Mouse (Mus musculus) neural tube, embryonic 14.5 days (tissue): ENCODE data around the gene Ift81. TPM values are rescaled to one million over a fixed set of nuclear protein-coding genes. Genes with fewer than 3 reads are reported as not detected.
A peak's percentile ranks its signal among the peaks of the same experiment; 100 is the strongest.

ENCODE experiments used
- ATAC-seq: fragments of 200-750 bp; cut with Nextera tagmentation; 2 replicates; pipeline ENCODE4 v1.8.0; 2017; ENCODE audit warnings: low read depth, mild to moderate bottlenecking, moderate TSS enrichment, moderate library complexity
- H3K27ac ChIP-seq: fragments of 300-500 bp; sonication (generic); 2 replicates; pipeline ENCODE4 v1.5.1; 2014; ENCODE audit warnings: low read depth, mild to moderate bottlenecking, control low read depth, low read length, moderate library complexity, mixed read lengths
- H3K27me3 ChIP-seq: fragments of 300-500 bp; sonication (generic); 2 replicates; pipeline ENCODE4 v1.6.1; 2014; ENCODE audit warnings: low read length; ENCODE audit not compliant: control insufficient read depth, insufficient read depth
- H3K36me3 ChIP-seq: fragments of 300-500 bp; sonication (generic); 2 replicates; pipeline ENCODE4 v1.6.1; 2014; ENCODE audit warnings: low read length, mixed read lengths; ENCODE audit not compliant: control insufficient read depth, insufficient read depth
- H3K4me1 ChIP-seq: fragments of 300-500 bp; sonication (generic); 2 replicates; pipeline ENCODE4 v1.6.1; 2014; ENCODE audit warnings: low read length; ENCODE audit not compliant: control insufficient read depth, insufficient read depth
- H3K4me2 ChIP-seq: fragments of 300-500 bp; sonication (generic); 2 replicates; pipeline ENCODE4 v1.6.1; 2014; ENCODE audit warnings: mild to moderate bottlenecking, low read depth, low read length, control low read depth
- H3K4me3 ChIP-seq: fragments of 300-500 bp; sonication (generic); 2 replicates; pipeline ENCODE4 v1.5.1; 2014; ENCODE audit warnings: low read depth, low read length, control low read depth, mixed read lengths
- H3K9ac ChIP-seq: fragments of 300-500 bp; sonication (generic); replicated peaks from 2 replicates; pipeline ENCODE4 v1.6.1; 2014; ENCODE audit warnings: low read depth, mild to moderate bottlenecking, control low read depth, low read length, mixed read lengths
- H3K9me3 ChIP-seq: fragments of 300-500 bp; sonication (generic); 2 replicates; pipeline ENCODE4 v1.6.1; 2016; ENCODE audit warnings: low read length; ENCODE audit not compliant: control insufficient read depth
- WGBS: fragments of 180-500 bp; shearing (Covaris S2); extraction: QIAGEN DNeasy Blood & Tissue Kit; methylation state at CpG from one replicate; pipeline ENCODE4 v1.1.7; 2014; 5-methylcytosine and 5-hydroxymethylcytosine counted together
- polyA plus RNA-seq: library from polyadenylated mRNA; unstranded; fragments of >200 nt; fragmentation: Nextera tagmentation; extraction: Ambion mirVana; gene quantifications from 2 replicates; pipeline ENCODE4 v1.2.1, GENCODE M21; 2014

Gene Ift81
- polyA plus RNA-seq, 1 experiment from 2014 or later = 68.6 TPM

DNA sequence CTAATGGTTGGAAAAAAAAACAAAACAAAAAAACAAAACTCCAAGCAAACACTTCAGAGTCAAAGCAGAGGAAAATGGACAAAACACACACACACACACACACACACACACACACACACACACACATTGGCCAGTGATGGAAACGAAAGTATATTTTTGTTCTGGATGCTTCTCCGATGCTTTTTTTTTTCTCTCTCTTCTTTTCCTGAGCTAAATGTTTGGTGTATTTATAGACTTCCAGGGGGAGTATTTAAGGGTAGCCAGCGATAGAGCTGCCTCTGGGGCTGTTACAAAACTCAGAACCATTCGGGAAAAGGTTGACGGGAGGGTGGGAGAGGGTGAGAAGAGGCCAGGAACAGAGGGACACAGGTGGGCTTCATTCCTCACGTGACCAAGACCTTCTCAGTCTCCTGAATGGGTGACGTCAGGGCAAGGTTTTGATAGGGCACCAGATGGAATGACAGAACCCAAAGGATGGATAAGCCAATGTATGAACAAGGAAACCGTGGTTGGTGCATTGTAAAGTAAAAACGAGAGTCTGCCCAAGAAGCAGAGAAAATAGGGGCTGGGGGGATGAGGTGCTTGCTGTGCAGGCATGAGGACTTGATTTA lies 5.5 kb upstream of the Ift81 start:
- 0 out of 2 replicates have a peak, but pooled peaks cover 3% of the 10 kb centered on the region for H3K4me1 ChIP-seq
- no peaks in the 10 kb centered on the region for H3K27me3 ChIP-seq
- no peak overlapping the region for H3K4me2 ChIP-seq
- H3K9ac ChIP-seq = no peak overlapping the region
- WGBS = 84% methylated on average over 9 of the region's 9 CpGs
- no peaks in the 10 kb centered on the region for H3K36me3 ChIP-seq
- no peak overlapping the region for H3K27ac ChIP-seq
- ATAC-seq = no peak
- H3K4me3 ChIP-seq = no peak overlapping the region
- H3K9me3 ChIP-seq = no peaks in the 10 kb centered on the region

GRCm38 (mm10) chr5:122617718-122618117 lies 3.4 kb upstream of the Ift81 start:
- 0 out of 2 replicates have a peak, but pooled peaks cover 6% of the 10 kb centered on the region for H3K4me1 ChIP-seq
- no peaks in the 10 kb centered on the region for H3K9me3 ChIP-seq
- no peak overlapping the region for H3K4me3 ChIP-seq
- H3K4me2 ChIP-seq = no peak overlapping the region
- no peaks in the 10 kb centered on the region for H3K36me3 ChIP-seq
- no peak overlapping the region for H3K9ac ChIP-seq
- WGBS = 78% methylated on average over 5 of the region's 5 CpGs
- H3K27me3 ChIP-seq = no peaks in the 10 kb centered on the region; the same call in 1 of the 2 replicates
- ATAC-seq = no peak
- H3K27ac ChIP-seq = no peak overlapping the region

DNA sequence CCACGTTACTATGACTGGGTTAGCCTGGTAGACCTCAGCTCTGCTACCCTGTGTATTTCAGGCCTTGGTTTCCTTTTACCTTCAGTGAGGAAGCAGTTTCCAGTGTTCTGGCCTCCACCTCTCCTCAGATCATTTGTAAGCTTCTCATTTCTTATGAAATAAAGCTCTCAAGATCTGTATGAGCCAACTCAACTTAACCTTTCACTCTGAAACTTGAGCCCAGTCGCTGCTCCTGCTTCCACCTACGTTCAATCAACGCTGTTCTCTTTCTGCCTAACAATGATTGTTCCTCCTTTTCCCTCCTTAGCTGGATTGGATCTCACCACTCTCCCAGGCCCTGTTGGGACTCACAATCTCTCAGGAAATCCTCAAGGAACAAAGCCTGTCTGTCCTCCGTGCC lies 2.7 kb downstream of the Ift81 start:
- Histone ChIP-seq H3K9me3 (no peaks in the 10 kb centered on the region), H3K4me1 (0 out of 2 replicates have a peak, but pooled peaks cover 3% of the 10 kb centered on the region), H3K4me3 (no peak overlapping the region), H3K4me2 (no peak overlapping the region), H3K9ac (no peak overlapping the region), H3K36me3 (peaks cover 5% of the 10 kb centered on the region; the same call in 1 of the 2 replicates), H3K27me3 (no peaks in the 10 kb centered on the region; the same call in 1 of the 2 replicates), H3K27ac (peak overlapping the region; percentile 10; the same call in 1 of the 2 replicates)
- ATAC-seq = no peak
- 73% methylated on average over 5 of the region's 5 CpGs for WGBS

DNA sequence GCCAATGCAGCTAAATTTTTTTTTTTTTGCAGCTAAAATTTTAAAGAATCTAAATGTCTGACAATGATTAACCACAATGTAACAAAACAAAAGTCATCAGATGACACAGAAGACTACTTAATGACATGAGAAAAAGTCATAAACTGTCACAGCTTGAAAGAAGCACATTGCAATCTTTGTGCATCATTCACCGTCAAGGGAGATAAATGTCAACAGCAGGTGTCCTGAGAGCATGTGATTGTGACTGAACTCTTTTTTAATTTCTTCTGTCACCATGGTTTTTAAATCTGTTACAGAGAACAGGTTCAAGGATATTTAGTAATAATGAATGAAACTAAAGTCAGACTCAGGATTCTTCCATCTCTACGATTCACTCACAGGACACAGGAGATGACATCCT lies 9.4 kb downstream of the Ift81 start:
- ATAC-seq = no peak
- Histone ChIP-seq H3K9me3 (no peaks in the 10 kb centered on the region), H3K36me3 (peaks cover 31% of the 10 kb centered on the region)

DNA sequence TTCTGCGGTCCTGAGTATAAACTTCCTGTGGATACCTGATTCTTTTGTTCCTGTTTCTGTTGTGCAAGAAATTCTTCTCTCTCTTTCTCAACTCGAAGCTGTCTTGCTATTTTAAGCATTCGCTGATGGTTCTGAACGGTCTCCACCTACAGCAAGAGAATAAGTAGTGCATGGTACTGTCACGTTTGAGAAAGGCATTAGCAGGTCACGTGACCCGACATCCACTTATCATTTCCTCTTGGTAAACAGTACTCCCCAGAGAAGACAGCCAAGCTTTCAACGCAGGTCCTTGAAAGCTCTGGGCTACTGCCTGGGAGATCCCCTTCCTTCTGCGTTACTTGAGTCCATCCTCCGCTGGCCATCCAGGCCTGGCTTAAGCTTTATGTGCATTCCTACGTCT lies 12.1 kb downstream of the Ift81 start:
- no peaks in the 10 kb centered on the region for H3K27me3 ChIP-seq
- no peaks in the 10 kb centered on the region for H3K4me1 ChIP-seq
- peaks cover 40% of the 10 kb centered on the region for H3K36me3 ChIP-seq
- no peak overlapping the region; the same call in 1 of the 2 replicates for H3K27ac ChIP-seq
- H3K4me2 ChIP-seq = no peak overlapping the region
- H3K9ac ChIP-seq = no peak overlapping the region
- no peak for ATAC-seq
- 84% methylated on average over 11 of the region's 11 CpGs for WGBS
- no peaks in the 10 kb centered on the region for H3K9me3 ChIP-seq
- H3K4me3 ChIP-seq = no peak overlapping the region

More for the DNA sequence above, 9.4 kb downstream of the Ift81 start:
- Histone ChIP-seq H3K27me3 (no peaks in the 10 kb centered on the region), H3K4me3 (no peak overlapping the region), H3K9ac (no peak overlapping the region), H3K27ac (no peak overlapping the region), H3K4me2 (no peak overlapping the region), H3K4me1 (no peaks in the 10 kb centered on the region)
- 69% methylated on average over 2 of the region's 2 CpGs for WGBS

DNA sequence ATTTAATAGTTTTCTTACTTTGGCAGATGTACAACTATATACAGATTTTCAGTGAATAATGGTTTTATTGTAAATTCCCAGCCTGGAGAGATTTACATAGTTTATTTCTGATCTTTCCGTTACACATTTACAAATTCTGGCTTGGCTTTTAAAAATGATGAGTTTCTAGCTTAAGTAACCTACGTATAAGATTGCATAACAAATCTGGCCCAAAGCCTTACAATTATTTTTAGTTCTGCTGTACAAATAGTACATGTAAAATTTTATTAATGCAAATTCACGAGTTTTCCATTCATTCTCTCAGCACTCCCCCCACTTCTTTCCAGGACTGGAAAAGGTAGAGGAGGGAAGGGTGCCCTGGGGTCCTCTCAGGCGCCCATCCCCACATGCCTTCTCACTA lies 18.8 kb downstream of the Ift81 start:
- Histone ChIP-seq H3K4me1 (no peaks in the 10 kb centered on the region), H3K27me3 (no peaks in the 10 kb centered on the region), H3K27ac (no peak overlapping the region), H3K9ac (no peak overlapping the region), H3K4me2 (no peak overlapping the region), H3K9me3 (no peaks in the 10 kb centered on the region), H3K4me3 (no peak overlapping the region), H3K36me3 (peaks cover 34% of the 10 kb centered on the region)
- 94% methylated on average over 4 of the region's 4 CpGs for WGBS
- ATAC-seq = no peak

DNA sequence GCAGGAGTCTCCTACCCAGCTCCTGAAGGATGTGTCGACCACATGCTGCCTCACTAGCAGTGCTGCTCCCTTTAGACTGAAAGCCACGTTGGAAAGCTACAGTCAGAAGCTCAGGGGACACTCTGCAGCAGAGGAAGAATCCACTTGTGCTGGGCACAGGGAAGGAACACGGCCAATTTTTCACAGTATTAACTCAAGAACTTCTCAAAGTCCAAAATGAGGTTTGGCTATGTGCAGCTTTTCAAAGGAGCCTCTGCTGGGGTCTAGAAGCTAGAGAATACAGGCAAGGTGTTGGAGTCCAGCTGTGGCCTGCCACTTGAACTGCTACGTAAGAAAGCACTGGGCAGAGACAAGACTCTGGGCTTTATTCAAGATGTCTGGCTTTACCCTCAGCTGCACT lies 24.4 kb downstream of the Ift81 start:
- no peak overlapping the region for H3K27ac ChIP-seq
- no peaks in the 10 kb centered on the region for H3K27me3 ChIP-seq
- WGBS = 86% methylated on average over 4 of the region's 4 CpGs
- no peak overlapping the region for H3K4me3 ChIP-seq
- H3K9me3 ChIP-seq = no peaks in the 10 kb centered on the region
- no peak for ATAC-seq
- H3K4me1 ChIP-seq = no peaks in the 10 kb centered on the region
- H3K36me3 ChIP-seq = peaks cover 20% of the 10 kb centered on the region
- no peak overlapping the region for H3K9ac ChIP-seq
- H3K4me2 ChIP-seq = no peak overlapping the region

GRCm38 (mm10) chr5:122585546-122585945 lies 28.8 kb downstream of the Ift81 start:
- no peaks in the 10 kb centered on the region for H3K4me1 ChIP-seq
- H3K27ac ChIP-seq = no peak overlapping the region
- ATAC-seq = no peak
- no peak overlapping the region for H3K9ac ChIP-seq
- no peaks in the 10 kb centered on the region for H3K27me3 ChIP-seq
- H3K4me2 ChIP-seq = no peak overlapping the region
- H3K9me3 ChIP-seq = no peaks in the 10 kb centered on the region
- peaks cover 7% of the 10 kb centered on the region; the same call in 1 of the 2 replicates for H3K36me3 ChIP-seq
- no peak overlapping the region for H3K4me3 ChIP-seq
- WGBS = 85% methylated on average over 9 of the region's 9 CpGs

- H3K9ac ChIP-seq = no peak overlapping the region
- no peaks in the 10 kb centered on the region for H3K4me1 ChIP-seq
- ATAC-seq = no peak
- no peak overlapping the region for H3K4me2 ChIP-seq
- H3K9me3 ChIP-seq = no peaks in the 10 kb centered on the region
- H3K4me3 ChIP-seq = no peak overlapping the region
- WGBS = 83% methylated on average over 5 of the region's 5 CpGs
- H3K27ac ChIP-seq = no peak overlapping the region
- peaks cover 5% of the 10 kb centered on the region; the same call in 1 of the 2 replicates for H3K36me3 ChIP-seq
- H3K27me3 ChIP-seq = no peaks in the 10 kb centered on the region
Measured at GRCm38 (mm10) chr5:122584093-122584492, 30.2 kb downstream of the Ift81 start.
